Mouse (Mus musculus): Measurements from ENCODE around the gene Nid2. TPM values are rescaled to one million over a fixed set of nuclear protein-coding genes. Genes with fewer than 3 reads are reported as not detected.

Nid2 gene
- total RNA-seq, 2 experiments from 2014 or later = 118 to 125 TPM

Other genes starting within 250 kb of the Nid2 start
- under 1 TPM; 0.19 to 0.23 TPM for gene Gm2244, start 201.3 kb upstream of the Nid2 start, total RNA-seq (2021)
- 1 to 10 TPM; 3.2 to 6.4 TPM for gene Gm2237, start 166.1 kb upstream of the Nid2 start, total RNA-seq (2021)
- gene Gm5458, start 148.7 kb upstream of the Nid2 start, total RNA-seq (2021) = not detected
- 10 to 100 TPM; 83.7 to 84.1 TPM for gene Rtraf, start 72.6 kb downstream of the Nid2 start, total RNA-seq (2021)
- gene Gng2, start 226.4 kb downstream of the Nid2 start, total RNA-seq (2021) = 10 to 100 TPM; 54.1 to 57.2 TPM